Mouse (Mus musculus) bone marrow macrophage, adult 2 months (primary cell): ENCODE measurements around the gene Nars2.

Experiments used
- CTCF ChIP-seq: IDR thresholded peaks from 2 replicates; pipeline ENCODE4 v1.5.1; 2012; ENCODE audit warnings: low read depth, mild to moderate bottlenecking, low read length, moderate library complexity
- POLR2A ChIP-seq: IDR thresholded peaks from 2 replicates; pipeline ENCODE4 v1.6.1; 2012; ENCODE audit warnings: mild to moderate bottlenecking, low read depth, low read length, borderline replicate concordance

DNA sequence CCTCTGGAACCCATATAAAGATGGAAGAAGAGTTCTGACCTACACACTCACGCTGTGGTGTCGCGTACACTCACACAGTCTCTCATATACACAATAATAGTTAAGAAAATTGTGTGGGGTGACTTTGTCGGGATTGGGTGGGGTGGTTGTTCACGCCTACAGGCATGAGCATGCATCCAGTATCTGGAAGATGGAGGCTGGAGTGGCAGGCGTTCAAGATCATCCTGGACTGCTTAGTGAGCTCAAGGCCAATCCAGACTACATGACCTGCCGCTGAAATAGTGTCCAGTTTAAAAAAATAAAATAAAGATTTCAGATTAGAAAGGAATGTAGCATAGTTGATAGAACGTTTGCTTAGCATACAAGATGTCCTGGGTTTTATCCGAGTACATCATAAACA, 132.3 kb downstream of the Nars2 start:
- TF ChIP-seq POLR2A = no peak
- no peak for TF ChIP-seq CTCF
